Mouse (Mus musculus): Measurements from ENCODE around the gene Dlx2. TPM values are rescaled to one million over a fixed set of nuclear protein-coding genes. Genes with fewer than 3 reads are reported as not detected.

The Dlx2 gene
- polyA plus RNA-seq (2012; rRNA removed) = 11.3 and 19.8 TPM in 2 replicates

DNA sequence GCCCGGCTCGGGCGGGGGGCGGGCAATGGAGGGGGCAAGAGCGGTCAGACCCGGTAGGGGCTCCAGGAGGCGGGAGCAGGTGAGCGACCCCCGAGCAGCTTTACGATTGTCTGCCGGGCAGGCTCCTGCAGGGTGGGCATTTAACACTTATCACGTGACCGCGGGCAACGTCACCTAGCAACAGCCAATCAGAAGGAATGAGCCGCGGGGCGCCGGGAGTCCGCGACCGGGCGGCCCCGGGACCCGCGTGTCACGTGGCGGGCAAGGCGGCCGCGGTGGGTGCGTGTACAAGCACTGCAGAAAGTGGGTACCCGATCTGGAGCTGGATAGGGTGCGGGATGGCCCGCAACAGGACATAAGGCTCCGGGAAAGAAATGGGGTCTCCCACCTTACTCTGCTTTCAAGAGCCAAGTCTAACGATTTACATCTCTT, at the start of gene Dlx2:
TSS of gene Dlx2 (minus strand) at position 115 of the 432 bp plus-strand sequence.

GRCm38 (mm10) chr2:71528014-71528713, 18.4 kb downstream of the Dlx2 start, which contains the start of gene Dlx1:
Gene Dlx1, plus strand, starts transcription at chr2:71528113.

Other genes with a start within 250 kb of the Dlx2 start
- gene Slc25a12, start 179.0 kb downstream of the Dlx2 start, polyA plus RNA-seq (2012; rRNA removed) = 75.1 and 81.3 TPM in 2 replicates
- gene Hat1, start 157.8 kb downstream of the Dlx2 start, polyA plus RNA-seq (2012; rRNA removed) = 30.2 and 34.3 TPM in 2 replicates
- gene Metap1d, start 93.5 kb downstream of the Dlx2 start, polyA plus RNA-seq (2012; rRNA removed) = 60.7 and 64.9 TPM in 2 replicates
- gene Dlx1, start 18.6 kb downstream of the Dlx2 start, polyA plus RNA-seq (2012; rRNA removed) = 93.0 and 114 TPM in 2 replicates
- 26.2 and 31.8 TPM in 2 replicates for gene Itga6, start 198.9 kb upstream of the Dlx2 start, polyA plus RNA-seq (2012; rRNA removed)